Mouse (Mus musculus) kidney, postnatal 36 days (tissue): Measurements from ENCODE around the gene Aldh1a2.

Experiments
- DNase-seq, 2 experiments: peaks; one replicate each; pipeline ENCODE4 v3.0.0; 2021 to 2022; ENCODE audit warnings: mixed read lengths in 2 of 2

Gene Aldh1a2

DNA sequence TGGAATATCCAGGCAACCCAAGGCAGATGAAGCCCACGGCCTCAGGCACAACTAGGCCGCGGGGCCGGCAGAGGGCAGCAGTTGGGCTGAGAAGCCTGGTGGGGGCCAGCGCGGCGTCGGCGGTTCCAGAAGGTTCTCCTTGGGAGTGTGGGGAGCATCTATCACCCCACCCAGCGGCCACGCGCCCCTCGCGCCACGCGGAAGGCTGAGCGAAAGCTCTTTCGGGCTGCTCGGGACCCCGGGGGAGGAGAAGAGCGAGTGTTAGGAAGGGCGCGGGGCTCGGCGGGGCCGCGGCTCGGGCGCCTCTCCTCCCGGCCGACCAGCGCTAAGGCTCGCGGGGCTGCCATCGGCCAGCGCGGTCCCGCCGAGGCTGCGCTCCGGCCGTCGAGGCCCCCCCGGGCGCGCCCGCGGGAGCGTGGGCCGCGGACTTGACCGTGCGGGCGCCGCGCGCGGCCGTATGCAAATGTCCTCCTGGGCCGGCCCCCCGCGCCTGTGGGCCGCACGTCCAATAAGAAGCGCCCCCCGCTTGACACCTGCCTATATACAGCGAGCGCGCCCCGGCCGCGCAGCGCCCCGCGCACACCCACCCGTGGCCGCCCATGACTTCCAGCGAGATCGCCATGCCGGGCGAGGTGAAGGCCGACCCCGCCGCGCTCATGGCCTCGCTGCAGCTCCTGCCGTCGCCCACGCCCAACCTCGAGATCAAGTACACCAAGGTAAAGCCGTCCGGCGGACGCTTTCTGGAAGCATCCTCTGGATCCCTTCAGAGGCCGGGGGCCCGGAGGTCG, at the start of gene Aldh1a2:
Gene Aldh1a2 (plus strand): TSS at position 542 of the 788 bp plus-strand sequence.
- DNase-seq = peak; percentile 61 to 86

DNA sequence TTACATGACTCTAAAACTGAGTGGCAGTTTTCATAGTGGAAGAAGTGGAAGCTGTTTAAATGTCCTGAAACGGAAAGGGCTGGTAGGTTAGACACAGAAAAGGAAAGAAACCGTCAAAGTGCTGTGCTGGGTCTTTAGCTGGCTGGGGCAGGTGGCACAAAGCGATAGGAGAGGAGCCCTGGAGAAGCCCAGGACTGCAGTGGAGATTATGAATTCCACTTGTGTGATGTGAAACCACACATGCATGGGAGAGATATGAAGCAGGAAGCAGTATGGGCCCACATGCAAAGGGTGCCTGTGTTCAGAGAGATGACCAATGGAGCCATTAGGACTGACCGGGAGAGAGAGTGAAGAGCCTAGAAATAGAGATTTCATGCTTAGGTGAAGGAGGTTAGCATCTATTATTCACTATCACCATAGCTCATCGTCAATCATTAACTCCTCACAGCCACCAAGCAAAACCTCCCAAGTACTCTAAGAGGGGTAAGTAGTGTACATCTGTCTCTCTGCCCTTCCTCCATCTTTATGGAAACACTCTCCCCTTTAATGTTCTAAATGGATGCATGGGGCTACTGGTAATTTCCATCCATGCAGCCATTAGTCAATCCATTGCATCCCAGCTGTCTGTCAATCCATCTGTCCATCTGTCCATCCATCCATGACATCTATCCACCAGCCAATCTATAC, 49.4 kb upstream of the Aldh1a2 start:
- no peak for DNase-seq

DNA sequence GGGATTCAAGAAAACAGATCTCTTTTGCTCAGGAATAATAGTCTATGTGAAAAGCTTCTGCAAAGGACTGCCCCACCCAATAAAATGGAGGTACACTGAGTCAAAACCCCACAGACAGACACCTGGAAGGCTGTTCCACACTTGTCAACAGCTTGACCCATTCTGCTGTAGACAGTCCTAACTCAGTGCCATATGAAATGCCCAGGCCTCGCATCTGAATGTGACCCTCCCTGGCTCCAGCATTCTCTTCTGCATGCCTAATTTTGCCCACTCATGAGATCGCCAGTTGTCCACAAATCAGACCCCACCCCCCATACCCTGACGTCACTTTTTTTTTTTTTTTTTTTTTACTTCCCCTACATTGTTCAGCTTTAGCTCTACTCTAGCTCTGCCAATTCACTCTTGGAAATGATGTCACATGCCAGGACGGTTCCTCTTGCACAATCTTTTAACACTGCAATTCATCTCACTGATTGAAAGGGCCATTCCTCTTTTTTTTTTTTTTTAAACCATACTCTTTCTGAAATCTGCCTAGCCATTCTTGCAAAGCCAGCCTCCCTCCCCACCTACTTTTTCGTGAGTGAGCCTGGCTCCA, 48.6 kb upstream of the Aldh1a2 start:
- no peak for DNase-seq

DNA sequence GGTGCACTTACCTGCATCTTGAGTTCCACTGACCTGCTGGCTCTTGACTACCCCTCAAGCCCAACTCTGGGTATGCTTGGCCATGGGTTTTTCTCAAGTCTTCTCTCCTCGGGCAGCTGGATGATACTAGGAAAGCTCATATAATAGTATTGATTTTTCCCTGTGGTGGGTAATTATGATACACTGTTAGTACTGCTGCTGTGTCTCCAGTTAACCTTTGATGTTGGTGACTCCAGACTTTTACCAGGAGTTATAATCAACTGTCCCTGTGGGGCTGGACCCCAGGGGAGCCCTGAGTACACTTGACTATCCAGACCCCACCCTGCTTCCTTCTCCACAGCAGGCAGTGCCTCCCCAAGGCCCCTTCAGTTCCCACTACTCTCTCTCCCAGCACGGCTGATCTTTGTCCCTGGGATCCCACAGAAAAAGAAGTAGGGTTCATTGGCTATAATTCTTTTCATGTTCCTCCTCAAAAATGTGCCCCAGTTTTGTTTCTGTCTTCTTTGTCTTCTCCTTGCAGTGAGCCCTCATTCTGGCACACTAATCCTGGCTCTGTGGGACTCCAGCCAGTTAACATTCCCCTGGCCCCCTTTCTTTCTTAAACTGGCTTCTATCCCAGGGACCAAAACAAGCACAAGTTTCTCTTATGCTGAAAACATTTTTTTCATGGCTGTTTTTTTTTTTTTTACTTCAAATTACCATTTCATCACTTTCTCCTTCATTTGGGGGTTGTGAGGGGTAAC, 47.9 kb upstream of the Aldh1a2 start:
- no peak for DNase-seq

DNA sequence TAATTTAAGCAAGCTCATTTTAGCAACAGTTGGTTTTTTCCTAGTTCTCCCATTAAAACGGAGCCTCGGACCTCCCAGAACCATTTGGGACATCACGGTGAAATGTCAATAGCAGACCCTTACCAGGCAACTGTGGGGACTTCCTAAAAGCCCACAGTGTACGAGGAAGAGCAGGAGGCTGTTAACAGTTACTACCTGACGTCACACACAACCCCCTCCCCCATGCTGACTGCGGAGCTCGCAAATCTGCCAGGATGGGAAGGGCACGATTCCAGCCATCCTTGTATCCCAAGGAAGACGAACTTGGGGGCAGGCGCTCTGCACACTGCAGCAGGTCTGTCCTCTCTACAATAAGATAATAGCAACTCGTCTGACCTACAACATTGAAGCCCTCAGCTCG, 47.1 kb upstream of the Aldh1a2 start, which contains the start of gene Aqp9:
Gene Aqp9 (minus strand): TSS at position 172 of the 400 bp plus-strand sequence.
- no peak for DNase-seq

DNA sequence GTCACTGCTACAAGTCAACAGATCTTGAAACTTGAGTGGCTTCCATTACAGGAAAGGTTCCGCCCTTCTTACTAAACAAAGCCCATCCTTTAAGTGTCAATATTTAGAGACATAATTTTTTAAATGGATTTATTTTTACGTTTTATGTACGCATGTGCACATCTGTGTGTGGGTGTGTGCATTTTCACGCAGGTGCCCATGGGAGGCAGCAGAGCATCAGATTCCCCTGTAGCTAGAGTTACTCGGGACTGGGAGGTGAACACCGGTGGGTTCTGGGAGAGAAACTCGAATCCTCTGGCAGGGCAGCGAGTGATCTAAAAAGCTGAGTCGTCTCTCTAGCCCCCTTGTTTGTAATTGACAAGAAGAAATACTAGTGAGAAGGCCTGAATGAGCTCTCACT, 42.1 kb upstream of the Aldh1a2 start:
- no peak for DNase-seq

DNA sequence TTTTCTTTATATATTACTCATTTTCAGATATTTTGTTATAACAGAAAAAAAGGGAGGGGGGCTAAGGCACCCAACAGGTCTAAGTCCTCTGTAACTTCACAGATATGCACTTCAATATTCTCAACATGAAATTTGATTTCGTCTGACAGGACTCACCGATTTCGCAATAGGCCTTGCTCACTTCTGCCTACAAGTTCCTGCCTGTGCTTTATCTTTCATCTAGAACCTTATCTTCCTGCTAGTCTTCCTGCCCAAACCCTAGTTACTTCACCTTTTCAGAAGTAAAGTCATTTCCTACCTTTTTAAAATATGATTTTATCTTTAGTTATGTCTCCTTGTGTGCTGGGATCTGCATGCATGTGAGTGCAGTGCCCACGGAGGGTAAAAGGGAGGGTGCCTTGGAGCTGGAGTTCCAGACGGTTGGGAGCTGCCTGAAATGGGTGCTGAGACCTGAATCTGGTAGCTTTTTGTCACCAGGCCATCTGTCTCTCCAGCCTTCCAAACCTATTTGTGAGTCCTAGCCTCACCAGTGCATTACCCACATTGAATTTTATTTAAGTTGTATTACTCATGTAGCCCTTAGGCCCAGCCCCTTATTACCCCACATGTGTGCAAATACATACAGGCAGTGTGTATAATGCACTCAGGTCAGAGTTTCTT, 41.1 kb upstream of the Aldh1a2 start:
- no peak for DNase-seq

DNA sequence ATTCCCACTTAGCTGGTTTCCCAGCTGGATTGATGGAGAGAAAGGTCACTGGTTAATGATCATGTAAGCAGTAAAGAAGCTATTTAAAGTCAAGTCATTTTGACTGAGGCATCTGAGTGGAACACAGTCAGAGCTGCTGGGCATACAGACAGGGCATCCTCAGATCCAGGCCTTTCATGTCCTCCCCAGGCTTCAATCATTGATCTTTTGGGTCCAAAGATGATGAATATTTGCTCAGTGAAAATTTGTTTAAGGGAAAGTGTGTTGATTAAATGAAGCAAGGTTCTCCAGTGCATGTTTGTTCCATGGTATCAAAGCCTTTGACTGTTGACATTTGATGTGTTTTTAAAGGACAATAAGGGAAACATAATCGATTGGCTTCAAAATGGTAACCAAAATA, 39.9 kb upstream of the Aldh1a2 start:
- DNase-seq = no peak

DNA sequence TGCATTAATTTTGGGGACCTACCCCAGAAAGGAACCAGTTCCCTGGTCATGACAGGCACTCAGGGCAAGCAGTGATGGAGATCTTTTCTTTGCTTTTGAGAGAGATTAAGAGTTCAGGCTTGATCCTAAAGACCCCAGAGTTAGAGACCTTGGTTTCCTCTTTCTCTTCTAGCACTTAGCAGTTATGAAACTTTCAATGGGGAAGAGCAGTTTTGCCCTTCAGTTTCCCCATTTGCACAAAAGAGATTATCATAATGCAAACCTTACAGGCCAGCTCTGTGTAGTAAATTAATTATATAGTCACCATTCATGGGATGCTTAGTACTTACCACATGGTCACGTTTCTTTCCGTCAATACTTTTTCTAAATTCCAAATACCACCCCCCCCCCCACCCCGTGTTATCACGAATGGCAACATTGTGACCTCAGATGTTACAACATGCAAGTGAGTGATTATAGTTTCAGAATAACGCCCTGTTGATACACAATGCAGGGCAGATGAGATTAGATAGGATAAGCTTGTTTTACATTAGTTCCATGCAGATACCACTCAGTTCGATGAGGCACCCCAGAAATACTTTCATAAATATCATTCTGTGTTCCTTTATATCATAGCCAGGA, 36.2 kb upstream of the Aldh1a2 start:
- no peak for DNase-seq

DNA sequence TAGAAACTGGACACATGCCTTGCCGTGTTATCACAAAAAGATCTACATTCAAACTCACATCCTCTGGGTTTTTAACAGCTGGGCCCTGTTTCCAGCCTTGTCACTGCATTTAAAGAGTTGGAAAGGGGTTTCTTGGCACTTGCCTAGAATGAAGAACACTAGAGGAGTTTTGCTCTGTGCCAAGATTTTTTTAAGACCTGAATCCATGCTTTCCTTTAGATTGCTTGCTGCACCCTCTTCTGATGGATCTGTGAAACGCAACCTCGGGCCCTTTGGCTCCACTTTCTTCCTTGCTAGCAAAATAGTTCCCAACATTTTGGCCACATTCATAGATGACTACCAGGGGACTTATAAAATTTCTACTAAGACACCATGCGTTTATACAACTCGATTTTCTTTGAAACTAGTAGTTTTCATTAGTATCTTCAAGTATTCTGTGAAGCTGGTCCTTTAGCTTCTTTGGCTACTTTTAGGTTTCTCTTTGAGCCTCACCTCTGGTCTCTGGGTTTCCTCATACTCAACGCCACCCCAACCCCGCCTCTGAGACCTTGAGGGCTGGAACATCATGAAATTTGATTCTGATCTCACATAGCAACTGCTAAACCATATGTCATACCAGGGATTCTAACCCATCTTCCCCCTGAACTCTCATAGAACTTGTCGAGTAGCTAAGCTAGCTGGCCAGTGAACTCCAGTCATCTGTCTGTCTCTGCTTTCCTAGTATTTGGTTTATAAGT, 35.5 kb upstream of the Aldh1a2 start:
- DNase-seq = peak; percentile 2 to 25

DNA sequence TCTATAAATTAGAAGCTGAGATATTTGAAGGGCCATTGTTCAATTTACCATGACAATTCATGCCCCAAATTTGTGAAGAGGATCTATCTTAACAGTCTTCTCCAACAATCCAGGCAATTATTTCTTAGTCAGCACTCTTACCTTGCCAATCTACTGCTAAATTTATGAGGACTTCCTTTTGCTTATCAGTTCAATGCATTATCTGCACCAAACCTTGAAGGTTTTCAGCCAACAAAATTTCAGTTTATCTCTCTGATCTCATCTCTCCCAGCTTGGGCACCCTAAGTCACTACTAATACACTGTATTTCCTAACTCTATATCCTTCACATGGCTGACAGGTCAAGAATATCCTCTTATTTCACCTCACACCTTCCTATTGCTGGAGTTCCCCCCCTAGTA, 30.3 kb upstream of the Aldh1a2 start:
- no peak for DNase-seq

DNA sequence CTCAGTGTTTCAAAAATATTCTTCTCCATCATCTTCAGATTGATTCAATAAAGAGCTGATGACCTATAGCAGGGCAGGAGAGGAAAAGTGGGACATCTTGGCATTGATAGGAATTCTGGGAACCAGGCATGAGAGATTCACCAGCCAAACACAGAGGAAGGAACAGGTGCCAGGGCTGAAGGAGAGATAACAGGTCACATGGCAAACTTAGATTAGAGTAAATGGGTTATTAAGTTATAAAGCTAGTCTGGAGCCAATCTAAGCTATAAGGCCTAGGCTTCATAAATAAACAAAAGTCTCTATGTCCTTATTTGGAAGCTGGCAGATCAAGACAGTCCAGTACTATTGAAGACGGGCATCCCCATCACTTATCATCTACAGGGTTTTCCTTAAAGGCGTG, 29.8 kb upstream of the Aldh1a2 start:
- no peak for DNase-seq

DNA sequence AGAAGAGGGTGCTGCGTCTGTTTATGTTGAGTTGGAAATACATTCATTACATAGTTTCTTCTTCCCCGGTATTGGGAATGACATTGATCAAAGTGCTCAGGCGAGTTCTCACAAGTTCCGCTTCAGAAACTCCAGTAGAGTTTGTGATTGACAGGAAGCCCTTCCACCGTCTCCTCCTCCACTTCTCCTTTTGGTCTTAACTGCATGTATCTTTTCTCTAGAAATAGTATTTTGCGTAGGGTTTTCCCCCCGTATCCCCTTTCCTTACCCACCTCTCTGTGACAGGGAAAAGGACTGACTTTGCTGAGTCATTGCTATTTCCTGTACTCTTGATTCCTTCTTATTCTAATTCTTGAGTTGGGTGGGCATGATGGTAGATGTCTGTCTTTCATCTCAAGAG, 28.2 kb upstream of the Aldh1a2 start:
- no peak for DNase-seq

DNA sequence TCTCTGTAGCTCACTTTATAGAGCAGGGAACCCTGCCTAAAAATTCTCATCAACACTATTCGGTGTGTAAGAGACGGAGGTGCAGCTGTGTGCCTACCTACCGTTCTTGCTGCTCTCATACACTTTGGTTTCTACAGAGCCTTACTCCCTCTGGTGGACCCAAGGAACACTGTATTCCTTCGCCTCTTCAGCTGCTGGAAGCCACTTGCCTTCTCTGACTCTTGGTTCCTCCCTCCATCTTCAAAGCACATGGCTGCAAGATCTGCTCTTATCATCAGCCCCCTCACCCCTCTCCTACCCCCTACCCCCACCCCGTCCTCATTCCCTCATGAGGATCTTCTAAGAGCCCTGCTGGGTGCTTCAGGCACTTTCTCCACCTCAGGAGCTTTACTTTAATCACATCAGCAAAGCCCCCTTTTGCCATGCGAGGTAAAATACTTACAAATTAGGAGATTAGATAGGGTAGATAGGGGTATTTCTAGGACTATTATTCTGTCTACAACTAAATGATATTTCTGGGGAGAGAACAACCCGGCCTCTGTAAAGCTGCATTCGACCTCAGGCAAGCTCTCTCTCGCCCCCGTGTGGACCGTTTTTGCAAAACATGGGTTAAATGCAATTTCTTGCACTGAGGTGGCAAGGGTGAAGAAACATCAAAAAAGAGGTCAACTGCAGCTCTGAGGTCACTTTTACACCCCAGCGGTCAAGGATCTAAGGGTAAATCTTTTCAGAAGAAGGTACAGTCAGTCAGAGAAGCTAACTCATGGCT, 26.8 kb upstream of the Aldh1a2 start:
- DNase-seq = peak; percentile 39 to 87

DNA sequence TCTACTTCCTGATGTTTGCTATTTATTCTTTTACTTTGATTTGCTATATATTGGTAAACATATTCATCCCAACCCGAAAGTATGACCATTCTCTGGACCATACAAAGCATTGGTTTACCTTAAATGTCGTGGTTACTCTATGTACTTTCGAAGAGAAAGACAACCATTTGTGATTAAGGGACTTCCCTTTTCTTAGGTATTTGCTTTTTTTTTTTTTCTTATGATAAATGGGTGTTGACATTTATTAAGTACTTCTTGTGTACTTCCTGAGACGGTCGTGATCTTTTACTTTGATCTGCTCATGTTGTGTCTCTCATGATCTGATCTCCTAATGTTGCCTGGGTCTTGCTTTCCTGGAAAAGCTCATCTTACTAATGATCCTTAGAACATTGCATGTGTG, 16.8 kb upstream of the Aldh1a2 start:
- DNase-seq = no peak

DNA sequence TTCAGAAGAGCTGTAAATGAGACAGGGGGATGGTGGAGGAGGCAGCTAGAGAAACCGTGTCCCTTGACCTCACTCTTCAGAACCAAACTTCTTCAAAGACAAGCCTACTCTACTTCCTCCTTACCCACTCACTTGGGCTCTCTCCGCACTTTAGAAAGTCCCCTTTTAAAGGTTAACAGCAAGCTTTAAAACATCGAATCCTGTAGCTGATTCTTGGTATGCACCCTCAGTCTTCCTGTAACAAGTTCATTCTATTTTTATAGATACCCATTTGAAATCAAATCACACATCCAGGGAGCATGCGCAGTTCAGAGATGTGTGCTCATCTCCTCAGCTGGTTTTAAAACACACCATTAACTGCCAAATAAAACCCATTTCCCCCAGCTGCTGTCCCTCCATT, 13.3 kb upstream of the Aldh1a2 start:
- no peak for DNase-seq

DNA sequence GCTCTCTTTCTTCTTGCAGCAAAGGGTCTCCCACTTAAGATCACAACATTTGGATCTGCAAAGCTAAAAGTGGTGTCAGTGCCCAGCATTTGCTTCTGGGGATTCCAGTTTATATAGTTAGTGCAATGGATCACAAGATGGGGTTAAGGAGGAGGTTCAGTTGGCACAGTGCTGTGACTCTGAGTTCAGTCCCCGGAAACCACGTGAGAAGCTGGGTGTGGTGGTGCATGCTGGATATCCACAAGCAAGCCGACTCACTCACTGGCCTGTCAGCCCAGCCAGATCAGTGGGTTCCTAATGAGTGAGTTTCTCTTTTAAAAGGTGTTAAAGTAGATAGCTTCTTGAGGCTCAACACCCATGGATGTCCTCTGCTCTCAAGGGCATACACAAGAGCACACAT, 6.3 kb upstream of the Aldh1a2 start:
- no peak for DNase-seq

DNA sequence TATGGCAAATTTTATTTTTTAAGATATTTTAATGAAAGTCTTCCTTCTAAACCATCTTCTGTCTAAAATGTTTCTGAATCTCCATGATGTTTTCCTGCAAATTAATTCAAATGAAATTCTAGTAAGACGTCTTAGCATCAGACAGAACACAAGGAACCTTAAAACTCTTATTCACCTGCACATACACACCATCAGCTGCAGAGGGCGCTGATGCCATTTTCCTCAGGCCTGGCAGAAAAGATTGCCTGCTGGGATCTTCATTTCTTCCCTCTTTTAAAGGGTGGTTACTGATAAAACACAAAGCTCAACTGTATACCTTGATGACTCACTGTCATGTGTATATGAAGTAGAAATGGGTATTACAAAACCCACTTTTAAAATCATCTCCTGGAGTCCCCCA, 4.7 kb upstream of the Aldh1a2 start:
- DNase-seq = peak in 1 of 2 experiments; percentile 56

DNA sequence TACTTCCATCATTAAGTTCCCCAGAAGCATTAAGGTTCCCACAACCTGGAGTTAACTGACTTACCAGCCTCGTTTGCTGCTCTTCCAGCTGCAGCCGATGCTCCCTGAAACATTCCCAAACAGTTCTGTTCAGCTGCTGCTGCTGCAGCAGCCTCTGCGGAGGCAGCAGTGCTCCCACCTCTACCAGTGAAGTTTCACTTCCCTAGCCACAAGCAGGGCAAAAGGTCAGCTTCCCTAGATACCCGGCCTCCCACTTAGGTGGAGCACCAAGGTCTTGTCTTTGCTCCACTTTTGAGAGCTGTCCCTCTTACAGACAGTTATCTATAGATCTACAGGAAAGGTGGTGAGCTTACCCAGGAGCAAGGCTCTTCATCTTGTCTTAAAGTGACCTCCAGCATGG, 2.0 kb upstream of the Aldh1a2 start:
- DNase-seq = no peak
